Mouse (Mus musculus) liver, embryonic 11.5 days (tissue): ENCODE results near the gene Pitpnm2. TPM values are rescaled to one million over a fixed set of nuclear protein-coding genes. Genes with fewer than 3 reads are reported as not detected.

Experiments used
- ATAC-seq: fragments of 200-750 bp; cut with Nextera tagmentation; replicated peaks from 2 replicates; pipeline ENCODE4 v1.8.0; 2017; ENCODE audit warnings: moderate number of reproducible peaks, mild to moderate bottlenecking, moderate TSS enrichment, moderate library complexity; ENCODE audit not compliant: low FRiP score
- DNase-seq: peaks from one replicate; pipeline ENCODE4 v3.0.0-alpha.2; 2017; ENCODE audit warnings: low spot score
- H3K27ac ChIP-seq: fragments of 300-500 bp; sonication (generic); 2 replicates; pipeline ENCODE4 v1.5.1; 2014; ENCODE audit warnings: mild to moderate bottlenecking, low read depth, low read length, control low read depth
- H3K27me3 ChIP-seq: fragments of 300-500 bp; sonication (generic); replicated peaks from 2 replicates; pipeline ENCODE4 v1.6.1; 2014; ENCODE audit warnings: low read length, mixed read lengths; ENCODE audit not compliant: control insufficient read depth, insufficient read depth
- H3K36me3 ChIP-seq: fragments of 300-500 bp; sonication (generic); 2 replicates; pipeline ENCODE4 v1.6.1; 2014; ENCODE audit warnings: mild to moderate bottlenecking, low read length, moderate library complexity, mixed read lengths; ENCODE audit not compliant: control insufficient read depth, insufficient read depth
- H3K4me1 ChIP-seq: fragments of 300-500 bp; sonication (generic); replicated peaks from 2 replicates; pipeline ENCODE4 v1.6.1; 2014; ENCODE audit warnings: low read length, mixed read lengths; ENCODE audit not compliant: control insufficient read depth, insufficient read depth
- H3K4me2 ChIP-seq: fragments of 300-500 bp; sonication (generic); 2 replicates; pipeline ENCODE4 v1.6.1; 2014; ENCODE audit warnings: mild to moderate bottlenecking, control low read depth, moderate library complexity
- H3K4me3 ChIP-seq: fragments of 300-500 bp; sonication (generic); 2 replicates; pipeline ENCODE4 v1.5.1; 2014; ENCODE audit warnings: low read depth, low read length, control low read depth
- H3K9ac ChIP-seq: fragments of 300-500 bp; sonication (generic); 2 replicates; pipeline ENCODE4 v1.6.1; 2014; ENCODE audit warnings: low read depth, low read length, control low read depth
- H3K9me3 ChIP-seq: fragments of 300-500 bp; sonication (generic); 2 replicates; pipeline ENCODE4 v1.6.1; 2016; ENCODE audit warnings: low read length, inconsistent platforms, mixed read lengths; ENCODE audit not compliant: control insufficient read depth
- WGBS: fragments of 180-500 bp; shearing (Covaris S2); extraction: QIAGEN DNeasy Blood & Tissue Kit; methylation state at CpG from one replicate; pipeline ENCODE4 v1.1.7; 2014; 5-methylcytosine and 5-hydroxymethylcytosine counted together
- polyA plus RNA-seq: library from polyadenylated mRNA; unstranded; fragments of >200 nt; fragmentation: Nextera tagmentation; extraction: Ambion mirVana; gene quantifications from 2 replicates; pipeline ENCODE4 v1.2.1, GENCODE M21; 2014

Pitpnm2 gene
- polyA plus RNA-seq, 1 experiment from 2014 or later, result 5.9 TPM

- ATAC-seq (no peak), DNase-seq (no peak)
- no peak overlapping the region for H3K4me3 ChIP-seq
- no peaks in the 10 kb centered on the region for H3K27me3 ChIP-seq
- H3K4me2 ChIP-seq, result no peak overlapping the region
- no peak overlapping the region for H3K9ac ChIP-seq
- H3K9me3 ChIP-seq, result no peaks in the 10 kb centered on the region
- peaks cover 41% of the 10 kb centered on the region for H3K4me1 ChIP-seq
- WGBS, result 88% methylated on average over 9 of the region's 9 CpGs
- peaks cover 4% of the 10 kb centered on the region; the same call in 1 of the 2 replicates for H3K36me3 ChIP-seq
- no peak overlapping the region for H3K27ac ChIP-seq
These were observed 6.2 kb downstream of the Pitpnm2 start for GRCm38 (mm10) chr5:124243236-124243901.

- Histone ChIP-seq H3K27me3 (no peaks in the 10 kb centered on the region), H3K27ac (no peak overlapping the region), H3K4me3 (no peak overlapping the region), H3K4me1 (peaks cover 33% of the 10 kb centered on the region), H3K36me3 (peaks cover 4% of the 10 kb centered on the region; the same call in 1 of the 2 replicates), H3K4me2 (no peak overlapping the region), H3K9me3 (no peaks in the 10 kb centered on the region), H3K9ac (no peak overlapping the region)
- ATAC-seq, result no peak
- no peak for DNase-seq
- WGBS, result 43% methylated on average over 10 of the region's 10 CpGs
These were observed 7.7 kb downstream of the Pitpnm2 start for GRCm38 (mm10) chr5:124241686-124242444.

GRCm38 (mm10) chr5:124240841-124241685 is 8.5 kb downstream of the Pitpnm2 start:
- 55% methylated on average over 22 of the region's 22 CpGs for WGBS
- no peak for DNase-seq
- H3K9ac ChIP-seq, result no peak overlapping the region
- H3K9me3 ChIP-seq, result no peaks in the 10 kb centered on the region
- no peak for ATAC-seq
- no peaks in the 10 kb centered on the region for H3K27me3 ChIP-seq
- H3K4me3 ChIP-seq, result no peak overlapping the region
- H3K4me1 ChIP-seq, result peaks cover 38% of the 10 kb centered on the region
- H3K27ac ChIP-seq, result no peak overlapping the region
- H3K4me2 ChIP-seq, result no peak overlapping the region
- peaks cover 2% of the 10 kb centered on the region; the same call in 1 of the 2 replicates for H3K36me3 ChIP-seq

GRCm38 (mm10) chr5:124236180-124236579 is 13.4 kb downstream of the Pitpnm2 start:
- 79% methylated on average over 4 of the region's 4 CpGs for WGBS
- DNase-seq (no peak), ATAC-seq (no peak)

GRCm38 (mm10) chr5:124234778-124235177 is 14.8 kb downstream of the Pitpnm2 start:
- Histone ChIP-seq H3K4me1 (peaks cover 39% of the 10 kb centered on the region), H3K9ac (no peak overlapping the region), H3K4me2 (no peak overlapping the region), H3K27ac (no peak overlapping the region), H3K27me3 (no peaks in the 10 kb centered on the region), H3K36me3 (no peaks in the 10 kb centered on the region), H3K9me3 (no peaks in the 10 kb centered on the region), H3K4me3 (no peak overlapping the region)
- no peak for ATAC-seq
- no peak for DNase-seq
- 87% methylated on average over 6 of the region's 6 CpGs for WGBS

More at GRCm38 (mm10) chr5:124236180-124236579, 13.4 kb downstream of the Pitpnm2 start:
- H3K4me2 ChIP-seq, result no peak overlapping the region
- H3K27ac ChIP-seq, result peak overlapping the region; percentile 22; the same call in 1 of the 2 replicates
- peaks cover 44% of the 10 kb centered on the region for H3K4me1 ChIP-seq
- H3K9ac ChIP-seq, result no peak overlapping the region
- H3K4me3 ChIP-seq, result no peak overlapping the region
- no peaks in the 10 kb centered on the region for H3K9me3 ChIP-seq
- H3K27me3 ChIP-seq, result no peaks in the 10 kb centered on the region
- no peaks in the 10 kb centered on the region for H3K36me3 ChIP-seq

- Histone ChIP-seq H3K9ac (no peak overlapping the region), H3K27ac (peak overlapping the region; percentile 19; the same call in 1 of the 2 replicates), H3K9me3 (no peaks in the 10 kb centered on the region), H3K4me3 (no peak overlapping the region), H3K36me3 (no peaks in the 10 kb centered on the region), H3K27me3 (no peaks in the 10 kb centered on the region), H3K4me2 (no peak overlapping the region; the same call in 1 of the 2 replicates), H3K4me1 (peaks cover 39% of the 10 kb centered on the region)
- WGBS, result 55% methylated on average over 12 of the region's 12 CpGs
- ATAC-seq, result no peak
- DNase-seq, result no peak
These were observed 15.5 kb downstream of the Pitpnm2 start for GRCm38 (mm10) chr5:124233874-124234661.

- DNase-seq (no peak), ATAC-seq (no peak)
- no peak overlapping the region for H3K9ac ChIP-seq
- H3K36me3 ChIP-seq, result no peaks in the 10 kb centered on the region
- no peaks in the 10 kb centered on the region for H3K9me3 ChIP-seq
- H3K27me3 ChIP-seq, result no peaks in the 10 kb centered on the region
- H3K4me1 ChIP-seq, result peaks cover 39% of the 10 kb centered on the region
- 79% methylated on average over 8 of the region's 8 CpGs for WGBS
- peak overlapping the region; percentile 15; the same call in 1 of the 2 replicates for H3K4me2 ChIP-seq
- peak overlapping the region; percentile 72 for H3K27ac ChIP-seq
- H3K4me3 ChIP-seq, result no peak overlapping the region
These were observed 16.5 kb downstream of the Pitpnm2 start for GRCm38 (mm10) chr5:124233144-124233465.
